Mouse (Mus musculus) megakaryocyte, embryonic 14.5 days (primary cell): ENCODE results near the gene Fto.

ENCODE experiments used
- FLI1 ChIP-seq: IDR thresholded peaks from 2 replicates; pipeline ENCODE4 v1.6.1; 2012; ENCODE audit warnings: low read length, inconsistent platforms, mixed read lengths
- GATA1 ChIP-seq: IDR thresholded peaks from 3 replicates; pipeline ENCODE4 v1.6.1; 2012; ENCODE audit warnings: mixed read lengths, low read length, inconsistent platforms, borderline replicate concordance

GRCm38 (mm10) chr8:91455591-91455990, 142.3 kb downstream of the Fto start:
- no peak for TF ChIP-seq GATA1
- TF ChIP-seq FLI1 = no peak
